Mouse (Mus musculus): ENCODE data around the gene Pappa.

- TF ChIP-seq CTCF (conservative IDR thresholded peaks at IDR 0.05; ENCODE audit: low read length) = no peak
- TF ChIP-seq POU5F1 (IDR thresholded peaks at IDR 0.05; ENCODE audit: borderline replicate concordance, low read length) = no peak
These were observed 255.5 kb downstream of the Pappa start for GRCm38 (mm10) chr4:65379461-65379860.

Data from E14TG2a.4 (cell line).